ENCODE assay signal across 8 mouse cellular contexts in the genomic region with DNA sequence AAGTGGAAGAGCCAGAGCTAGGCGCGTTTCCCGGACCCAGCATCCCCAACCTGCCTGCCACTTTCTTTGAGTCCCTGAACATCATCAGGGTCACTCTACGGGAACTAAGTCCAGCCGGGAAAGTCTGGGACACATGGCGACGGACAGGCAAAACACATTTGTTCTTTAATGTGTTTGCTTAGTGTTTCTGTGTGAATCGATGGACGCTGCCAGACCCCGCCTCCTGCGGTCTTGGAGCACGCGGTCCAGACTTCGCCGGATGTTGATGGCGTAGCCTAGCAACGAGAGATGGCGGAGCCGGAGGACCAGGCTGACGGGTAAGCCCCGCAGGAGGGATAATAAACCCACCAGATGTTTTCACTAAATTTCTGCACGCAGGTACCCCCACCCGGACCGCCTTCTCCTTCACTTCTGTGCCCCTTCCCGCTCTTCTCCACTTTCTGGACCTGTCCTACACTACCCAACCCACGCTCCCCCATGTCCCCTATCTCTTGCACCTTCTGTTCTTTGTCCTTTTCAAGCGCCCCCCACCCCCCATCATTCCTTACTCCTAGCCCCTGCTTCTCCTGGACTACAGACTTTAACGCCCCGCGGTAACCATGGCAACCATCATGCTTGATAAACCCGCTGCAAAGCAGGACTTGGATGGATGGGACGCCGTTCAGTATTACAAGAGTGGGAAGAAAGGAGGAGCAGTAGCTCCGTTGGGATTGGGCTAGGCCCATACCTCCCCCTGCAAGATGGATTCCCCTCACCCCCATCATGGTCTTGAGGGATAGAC. TPM values are rescaled to one million over a fixed set of nuclear protein-coding genes. Genes with fewer than 3 reads are reported as not detected.
DNase-seq lines count a peak whose midpoint lies in the region; ATAC-seq and TF ChIP-seq lines count a peak whose summit lies in the region.

No protein-coding gene starts in this region.

- peak; percentile 93 for ATAC-seq in activated CD4-positive, CD25-positive, alpha-beta regulatory T cell, adult 4 months
- ATAC-seq in forebrain, embryonic 11.5 days (replicated peaks; ENCODE audit: low FRiP score), result peak; percentile 90
- ATAC-seq in heart, embryonic 16.5 days (replicated peaks; ENCODE audit: extremely low read depth, insufficient read depth, low FRiP score), result peak; percentile 72
- ATAC-seq in kidney, postnatal 0 days (replicated peaks; ENCODE audit: low FRiP score, low read depth), result peak; percentile 77
- ATAC-seq in liver, embryonic 15.5 days (ENCODE audit: insufficient read depth), result 0 out of 2 replicates have a peak, but pooled peaks have one; percentile 25

- peak; percentile 66; the same call in 1 of the 2 replicates for TF ChIP-seq POLR2A in testis, adult 2 months (IDR thresholded peaks at IDR 0.05; ENCODE audit: control insufficient read depth, low read depth, low read length)

- peak overlapping the region; percentile 88 for H3K9ac ChIP-seq in forebrain, embryonic 11.5 days (ENCODE audit: low read length)
- peak overlapping the region; percentile 95 for H3K9ac ChIP-seq in heart, embryonic 16.5 days (ENCODE audit: low read length)
- peak overlapping the region; percentile 78; the same call in 1 of the 2 replicates for H3K9ac ChIP-seq in kidney, postnatal 0 days (ENCODE audit: low read depth, low read length)
- H3K9ac ChIP-seq in liver, embryonic 15.5 days, result no peak overlapping the region

- H3K4me2 ChIP-seq in forebrain, embryonic 11.5 days (ENCODE audit: low read depth, low read length, severe bottlenecking), result peak overlapping the region; percentile 96
- peak overlapping the region; percentile 96 for H3K4me2 ChIP-seq in heart, embryonic 16.5 days (ENCODE audit: low read depth, low read length)
- H3K4me2 ChIP-seq in kidney, postnatal 0 days (ENCODE audit: low read length), result peak overlapping the region; percentile 98
- H3K4me2 ChIP-seq in liver, embryonic 15.5 days, result peak overlapping the region; percentile 81

- H3K4me3 ChIP-seq in forebrain, embryonic 11.5 days (ENCODE audit: low read depth, low read length), result peak overlapping the region; percentile 75
- H3K4me3 ChIP-seq in heart, embryonic 16.5 days (ENCODE audit: low read length), result peak overlapping the region; percentile 86
- H3K4me3 ChIP-seq in kidney, postnatal 0 days (replicated peaks; ENCODE audit: low read depth, low read length), result peak overlapping the region; percentile 80
- H3K4me3 ChIP-seq in liver, embryonic 15.5 days (replicated peaks), result peak overlapping the region; percentile 58
- H3K4me3 ChIP-seq in testis, adult 2 months (ENCODE audit: control insufficient read depth, low read depth, low read length), result peak overlapping the region; percentile 89

- H3K36me3 ChIP-seq in forebrain, embryonic 11.5 days (ENCODE audit: control insufficient read depth, insufficient read depth, low read length), result peaks cover 3% of the 10 kb centered on the region
- no peaks in the 10 kb centered on the region for H3K36me3 ChIP-seq in heart, embryonic 16.5 days (ENCODE audit: control insufficient read depth, insufficient read depth)
- no peaks in the 10 kb centered on the region for H3K36me3 ChIP-seq in kidney, postnatal 0 days (ENCODE audit: insufficient read depth, low read length)
- H3K36me3 ChIP-seq in liver, embryonic 15.5 days (replicated peaks), result no peaks in the 10 kb centered on the region
- H3K36me3 ChIP-seq in testis, adult 2 months (ENCODE audit: control insufficient read depth, insufficient read depth, low read length), result no peaks in the 10 kb centered on the region

- DNase-seq in 416B (ENCODE audit: low read depth), result peak; percentile 61
- peak; percentile 92 for DNase-seq in forebrain, embryonic 11.5 days (ENCODE audit: low spot score)
- DNase-seq in kidney, postnatal 0 days (ENCODE audit: low spot score), result peak; percentile 90
- peak; percentile 82 to 84 for DNase-seq in natural killer cell, adult 2 months (ENCODE audit: low spot score in 2 of 2)

- peaks cover 18% of the 10 kb centered on the region; the same call in 1 of the 2 replicates for H3K4me1 ChIP-seq in forebrain, embryonic 11.5 days (replicated peaks; ENCODE audit: control insufficient read depth, insufficient read depth, low read length)
- peaks cover 17% of the 10 kb centered on the region for H3K4me1 ChIP-seq in heart, embryonic 16.5 days (ENCODE audit: control insufficient read depth, insufficient read depth, low read length)
- H3K4me1 ChIP-seq in kidney, postnatal 0 days (replicated peaks; ENCODE audit: insufficient read depth, low read length), result peaks cover 14% of the 10 kb centered on the region; the same call in 1 of the 2 replicates
- H3K4me1 ChIP-seq in liver, embryonic 15.5 days (replicated peaks), result peaks cover 20% of the 10 kb centered on the region
- peaks cover 13% of the 10 kb centered on the region for H3K4me1 ChIP-seq in testis, adult 2 months (ENCODE audit: control insufficient read depth, insufficient read depth, low read length)

- H3K27ac ChIP-seq in forebrain, embryonic 11.5 days (ENCODE audit: low read depth, low read length), result peak overlapping the region; percentile 87
- 0 out of 2 replicates have a peak overlapping the region, but pooled peaks have one; percentile 29 for H3K27ac ChIP-seq in heart, embryonic 16.5 days (ENCODE audit: low read length)
- H3K27ac ChIP-seq in kidney, postnatal 0 days, result peak overlapping the region; percentile 31; the same call in 1 of the 2 replicates
- H3K27ac ChIP-seq in liver, embryonic 15.5 days (replicated peaks), result no peak overlapping the region
- H3K27ac ChIP-seq in testis, adult 2 months (ENCODE audit: control insufficient read depth, insufficient read depth, low read depth, low read length), result peak overlapping the region; percentile 56; the same call in 1 of the 2 replicates

- WGBS in forebrain, embryonic 11.5 days, result under 1% methylated on average over 34 of the region's 34 CpGs
- 2% methylated on average over 34 of the region's 34 CpGs for WGBS in heart, embryonic 16.5 days
- under 1% methylated on average over 34 of the region's 34 CpGs for WGBS in kidney, postnatal 0 days
- 3% methylated on average over 34 of the region's 34 CpGs for WGBS in liver, embryonic 15.5 days (ENCODE audit: insufficient replicate concordance)

- no peaks in the 10 kb centered on the region for H3K27me3 ChIP-seq in forebrain, embryonic 11.5 days (ENCODE audit: control insufficient read depth, insufficient read depth, low read length)
- H3K27me3 ChIP-seq in heart, embryonic 16.5 days (ENCODE audit: control insufficient read depth, insufficient read depth, low read length), result peaks cover 7% of the 10 kb centered on the region; the same call in 1 of the 2 replicates
- H3K27me3 ChIP-seq in kidney, postnatal 0 days (ENCODE audit: insufficient read depth, low read length), result no peaks in the 10 kb centered on the region
- peaks cover 64% of the 10 kb centered on the region for H3K27me3 ChIP-seq in liver, embryonic 15.5 days
- no peaks in the 10 kb centered on the region for H3K27me3 ChIP-seq in testis, adult 2 months (ENCODE audit: control insufficient read depth, insufficient read depth, low read length)

- no peaks in the 10 kb centered on the region for H3K9me3 ChIP-seq in forebrain, embryonic 11.5 days (ENCODE audit: control insufficient read depth, low read length)
- no peaks in the 10 kb centered on the region for H3K9me3 ChIP-seq in heart, embryonic 16.5 days (replicated peaks; ENCODE audit: control insufficient read depth, low read length)
- H3K9me3 ChIP-seq in kidney, postnatal 0 days (replicated peaks; ENCODE audit: low read length), result no peaks in the 10 kb centered on the region
- no peaks in the 10 kb centered on the region for H3K9me3 ChIP-seq in liver, embryonic 15.5 days (replicated peaks)

- no peak for TF ChIP-seq CTCF in kidney, postnatal 0 days (IDR thresholded peaks at IDR 0.05; ENCODE audit: low read depth)
- no peak for TF ChIP-seq CTCF in testis, adult 2 months (IDR thresholded peaks at IDR 0.05; ENCODE audit: control insufficient read depth, insufficient read depth, insufficient replicate concordance, low read depth, low read length)

RNA-seq across cellular contexts. Expression of gene Ccdc40, which starts 0.7 kb away (rescaled TPM):
- polyA plus RNA-seq in activated CD4-positive, CD25-positive, alpha-beta regulatory T cell, adult 4 months (2017; shearing (Covaris generic)), result 1 to 10 TPM; 1.0 to 2.0 TPM
- polyA plus RNA-seq in forebrain, embryonic 11.5 days (2014; fragmentation: Nextera tagmentation; extraction: Ambion mirVana), result 19.5 and 22.1 TPM in 2 replicates
- 2.9 and 3.1 TPM in 2 replicates for polyA plus RNA-seq in heart, embryonic 16.5 days (2015; fragmentation: Nextera tagmentation; extraction: Ambion mirVana)
- 3.3 and 4.0 TPM in 2 replicates for polyA plus RNA-seq in kidney, postnatal 0 days (2015; fragmentation: Nextera tagmentation; extraction: Ambion mirVana)
- polyA plus RNA-seq in liver, embryonic 15.5 days (2015; fragmentation: Nextera tagmentation; extraction: Ambion mirVana), result 0.55 and 0.70 TPM in 2 replicates
- polyA plus RNA-seq in testis, adult 2 months (2012; rRNA removed), result 73.2 and 78.5 TPM in 2 replicates

RNA-seq across cellular contexts. Expression of gene Tbc1d16, which starts 0.7 kb away (rescaled TPM):
- under 1 TPM; 0.75 to 0.78 TPM for polyA plus RNA-seq in activated CD4-positive, CD25-positive, alpha-beta regulatory T cell, adult 4 months (2017; shearing (Covaris generic))
- polyA plus RNA-seq in forebrain, embryonic 11.5 days (2014; fragmentation: Nextera tagmentation; extraction: Ambion mirVana), result 20.4 and 20.8 TPM in 2 replicates
- 15.6 and 19.1 TPM in 2 replicates for polyA plus RNA-seq in heart, embryonic 16.5 days (2015; fragmentation: Nextera tagmentation; extraction: Ambion mirVana)
- polyA plus RNA-seq in kidney, postnatal 0 days (2015; fragmentation: Nextera tagmentation; extraction: Ambion mirVana), result 9.2 and 9.5 TPM in 2 replicates
- polyA plus RNA-seq in liver, embryonic 15.5 days (2015; fragmentation: Nextera tagmentation; extraction: Ambion mirVana), result 1.6 and 1.9 TPM in 2 replicates
- polyA plus RNA-seq in testis, adult 2 months (2012; rRNA removed), result 1.1 and 1.2 TPM in 2 replicates

RNA-seq across cellular contexts. Expression of gene Gaa, which starts 38.7 kb away (rescaled TPM):
- polyA plus RNA-seq in activated CD4-positive, CD25-positive, alpha-beta regulatory T cell, adult 4 months (2017; shearing (Covaris generic)), result 10 to 100 TPM in 1 of 2 experiments, 1 to 10 TPM in 1; 5.9 to 11.6 TPM
- polyA plus RNA-seq in forebrain, embryonic 11.5 days (2014; fragmentation: Nextera tagmentation; extraction: Ambion mirVana), result 28.4 and 28.7 TPM in 2 replicates
- polyA plus RNA-seq in heart, embryonic 16.5 days (2015; fragmentation: Nextera tagmentation; extraction: Ambion mirVana), result 92.3 and 95.9 TPM in 2 replicates
- polyA plus RNA-seq in kidney, postnatal 0 days (2015; fragmentation: Nextera tagmentation; extraction: Ambion mirVana), result 64.6 and 68.5 TPM in 2 replicates
- 21.4 and 26.4 TPM in 2 replicates for polyA plus RNA-seq in liver, embryonic 15.5 days (2015; fragmentation: Nextera tagmentation; extraction: Ambion mirVana)
- polyA plus RNA-seq in testis, adult 2 months (2012; rRNA removed), result 41.9 and 46.2 TPM in 2 replicates

Comparison
In these comparisons a context has a peak if more than half of its experiments do, and no peak if none do; other contexts are left out.
1. ATAC-seq: peak in every context shown above with its lines; median percentile 93 in activated CD4-positive, CD25-positive, alpha-beta regulatory T cell, adult 4 months; 90 in forebrain, embryonic 11.5 days; 77 in kidney, postnatal 0 days; 72 in heart, embryonic 16.5 days; 25 in liver, embryonic 15.5 days.